Mouse (Mus musculus) brain, embryonic 18.5 days (tissue): ENCODE measurements around the gene Ccdc38.

ENCODE experiments used
- DNase-seq: peaks from one replicate; pipeline ENCODE4 v3.0.0-alpha.2; 2012; ENCODE audit warnings: low read depth, low spot score

Gene Ccdc38

DNA sequence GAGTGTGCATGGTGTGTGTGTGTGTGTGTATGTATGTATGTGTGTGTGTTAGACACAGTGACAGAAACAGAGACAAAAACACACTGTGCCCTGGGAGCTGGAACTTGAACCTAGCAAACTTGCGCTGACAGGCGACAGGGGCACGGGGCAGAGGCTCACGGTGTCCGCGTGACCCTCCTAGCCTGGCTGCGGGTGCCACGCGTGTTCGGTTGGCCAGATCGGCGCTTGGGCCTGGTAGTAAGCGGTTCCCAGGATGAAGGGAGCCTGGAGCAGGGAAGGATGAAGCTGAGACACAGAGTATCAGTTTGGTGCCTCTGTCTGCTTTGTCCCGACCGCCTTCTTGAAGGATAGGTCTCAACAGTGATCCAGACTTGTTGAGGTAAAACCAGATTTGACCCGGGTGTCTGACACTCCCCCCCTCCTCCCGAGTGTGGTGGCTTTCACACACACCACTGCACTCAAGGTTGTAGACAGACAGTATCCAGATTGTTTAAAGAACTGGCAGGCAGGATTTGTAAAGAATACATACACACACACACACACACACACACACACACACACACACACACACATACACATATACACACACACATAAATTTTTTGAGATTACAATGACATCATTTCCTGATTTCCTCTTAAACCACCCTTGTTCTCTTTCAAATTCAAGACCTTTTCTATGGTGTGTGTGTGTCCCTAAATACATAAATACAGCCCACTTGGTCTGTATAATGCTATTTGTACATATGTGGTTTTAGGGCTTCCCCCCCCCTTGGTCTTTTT lies at the start of gene Ccdc38:
Ccdc38 (plus strand) TSS at position 202 of the 780 bp plus-strand sequence.
- no peak for DNase-seq

DNA sequence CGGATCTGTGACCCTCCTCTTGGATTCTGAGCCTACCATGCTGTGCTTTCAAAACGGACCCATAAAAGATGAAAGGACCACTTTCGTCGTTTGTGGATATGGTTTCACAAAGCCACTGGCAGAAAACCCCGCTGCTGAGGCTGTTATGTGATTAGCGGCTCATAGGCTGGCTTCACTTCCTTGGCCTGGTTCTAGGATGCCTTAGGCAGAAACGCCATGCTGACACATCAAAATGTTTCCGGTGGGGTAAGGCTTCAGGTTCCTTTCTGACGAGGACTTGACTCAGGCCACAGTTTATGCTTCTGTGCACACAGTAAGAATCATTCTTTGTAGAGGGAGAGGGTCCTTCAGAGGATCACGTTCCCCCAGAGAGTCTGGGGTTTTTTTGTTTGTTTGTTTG lies 39.6 kb upstream of the Ccdc38 start:
- no peak for DNase-seq

DNA sequence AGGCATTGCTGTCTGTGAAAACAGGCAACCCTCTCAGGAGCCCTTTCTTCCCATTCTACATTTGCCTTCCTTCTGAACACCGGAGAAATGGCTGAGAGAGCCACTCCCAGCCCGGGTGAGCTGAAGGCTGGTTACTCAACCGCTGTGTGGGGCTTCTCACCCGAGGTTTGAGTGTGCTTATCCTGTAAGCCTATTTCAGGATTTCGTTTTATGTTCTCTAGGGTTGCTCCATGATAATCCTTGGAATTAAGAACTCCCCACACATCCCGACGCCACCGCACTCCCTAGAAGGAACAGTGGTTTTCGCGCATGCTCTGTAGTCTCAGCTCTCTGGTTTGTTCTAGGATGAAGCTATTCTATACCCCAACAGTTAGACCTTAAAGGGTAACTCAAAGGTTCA lies 39.1 kb upstream of the Ccdc38 start:
- no peak for DNase-seq

DNA sequence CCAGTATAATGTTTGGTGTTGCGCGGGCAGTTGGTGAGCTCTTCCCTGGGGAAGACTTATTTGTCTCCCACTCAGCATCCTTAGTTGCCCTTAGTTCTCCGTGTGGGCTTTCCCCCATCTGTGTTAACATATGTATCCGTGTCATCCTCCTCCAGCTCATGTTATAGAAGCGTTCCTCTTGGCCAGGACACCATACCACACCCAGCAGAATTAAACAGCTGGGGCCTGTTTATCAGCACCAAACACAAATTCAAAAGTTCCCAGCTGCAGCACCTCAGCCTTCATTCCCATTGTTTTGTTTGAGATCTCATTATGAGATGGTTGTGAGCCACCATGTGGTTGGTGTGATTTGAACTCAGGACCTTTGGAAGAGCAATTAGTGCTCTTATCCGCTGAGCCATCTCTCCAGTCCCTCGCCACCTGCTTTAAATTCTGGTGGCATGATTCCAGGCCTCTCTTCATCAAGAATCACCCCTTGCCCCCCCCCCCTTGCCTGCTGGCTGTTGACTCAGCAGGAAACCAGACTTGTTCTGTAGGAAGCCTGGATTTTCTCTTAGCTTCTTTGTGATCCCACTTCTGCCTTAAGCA lies 32.0 kb upstream of the Ccdc38 start:
- no peak for DNase-seq

DNA sequence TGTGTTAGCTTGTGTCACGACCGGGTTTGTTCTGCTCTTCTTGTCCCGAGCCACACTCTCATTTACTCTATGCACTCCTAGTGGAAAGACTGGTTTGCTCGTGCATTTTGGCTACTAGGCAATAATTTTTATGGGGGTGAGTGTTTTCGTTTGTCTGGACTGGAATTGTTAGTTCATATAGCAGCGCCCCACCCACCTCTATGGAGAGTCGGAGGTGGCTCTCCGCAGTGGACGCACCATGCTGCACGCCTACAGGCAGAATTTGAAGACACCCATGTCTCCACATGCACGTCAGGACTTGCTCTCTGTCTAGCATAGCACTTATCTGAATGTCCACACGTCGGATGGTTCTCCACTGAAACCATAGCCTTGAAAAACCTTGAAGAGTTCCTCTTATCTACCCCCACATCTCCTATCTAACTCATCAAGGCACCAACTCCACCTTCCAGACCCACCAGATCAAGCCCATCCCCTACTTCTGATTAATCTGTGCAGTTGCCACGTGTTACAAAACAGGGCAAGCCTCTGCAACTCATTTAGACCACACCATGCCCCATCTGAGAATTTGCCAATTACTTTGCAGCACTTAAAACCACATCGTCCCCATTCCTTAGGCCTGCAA lies 30.8 kb upstream of the Ccdc38 start:
- DNase-seq: no peak

DNA sequence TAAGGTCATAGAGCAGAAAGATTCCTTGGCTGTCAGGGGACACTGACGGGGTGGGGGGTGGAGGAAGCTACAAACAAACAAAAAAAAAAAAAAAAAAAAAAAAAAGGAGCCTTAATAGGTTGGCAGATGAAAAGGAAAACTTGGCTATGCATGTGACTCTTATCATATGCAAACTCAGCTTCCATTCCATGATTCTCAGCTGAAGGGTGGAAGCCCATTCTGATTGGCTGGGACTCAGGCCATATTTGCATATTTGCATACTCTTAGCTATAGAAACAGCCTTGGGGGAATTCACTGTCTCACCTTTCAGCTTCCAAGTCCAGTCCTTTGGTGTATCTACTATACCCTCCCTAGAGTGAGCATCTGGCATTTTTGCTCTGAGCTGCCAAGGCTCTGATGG lies 25.0 kb upstream of the Ccdc38 start:
- DNase-seq: no peak

DNA sequence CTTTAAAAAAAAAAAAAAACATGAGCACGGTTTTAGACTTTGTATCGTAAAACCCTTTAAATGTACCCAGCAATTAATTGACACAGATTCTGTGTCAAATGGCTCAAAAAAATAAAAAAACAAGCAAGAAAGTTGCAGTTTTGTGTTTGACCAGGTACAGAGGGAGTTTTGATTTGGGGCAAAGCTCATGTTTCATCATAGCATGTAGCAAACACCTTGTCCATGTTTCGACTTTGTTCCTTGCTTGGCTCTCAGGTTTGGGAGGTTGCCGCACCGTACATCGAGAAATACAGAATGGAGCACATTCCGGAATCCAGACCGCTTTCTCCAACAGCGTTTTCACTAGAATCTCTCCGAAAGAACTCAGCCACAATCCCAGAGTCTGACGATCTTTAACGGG lies 24.5 kb upstream of the Ccdc38 start:
- no peak for DNase-seq

DNA sequence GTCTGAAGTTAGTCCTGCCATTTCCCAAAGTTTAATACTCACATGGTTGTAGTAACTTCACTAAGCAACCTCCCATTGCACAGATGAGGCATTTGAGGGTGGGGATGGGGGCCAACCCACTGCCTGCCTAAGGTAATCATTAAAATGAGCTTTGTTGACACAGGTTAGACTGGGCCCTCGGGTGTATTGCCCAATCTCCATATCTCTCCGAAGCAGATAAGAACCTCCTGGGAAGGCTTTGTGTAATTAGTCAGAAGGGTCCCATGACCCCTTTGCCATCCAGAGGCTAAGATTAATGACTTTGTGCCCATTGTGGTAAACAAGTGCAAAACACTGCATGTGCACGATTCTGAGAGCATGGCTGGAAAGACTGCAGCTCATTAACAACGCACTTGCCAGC lies 22.7 kb upstream of the Ccdc38 start:
- DNase-seq: no peak

DNA sequence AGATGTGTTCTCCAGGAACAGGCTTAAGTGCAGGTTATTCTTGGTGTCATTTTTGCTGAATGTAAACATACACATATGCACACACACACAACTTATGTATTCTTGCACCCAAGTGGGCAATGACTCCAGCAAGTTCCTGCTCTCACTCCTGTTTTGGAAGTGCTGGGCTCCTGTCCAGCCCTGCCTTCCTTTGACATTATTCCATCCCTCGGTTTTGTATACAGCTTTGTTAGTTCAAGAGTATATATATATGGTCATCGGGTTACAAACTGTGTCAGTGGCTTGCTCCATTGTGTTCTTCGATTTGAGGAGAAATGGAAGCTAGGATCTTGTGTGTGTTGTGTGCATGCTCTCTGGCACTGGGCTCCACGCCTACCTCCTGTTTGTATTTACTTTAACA lies 22.2 kb upstream of the Ccdc38 start:
- DNase-seq: no peak

DNA sequence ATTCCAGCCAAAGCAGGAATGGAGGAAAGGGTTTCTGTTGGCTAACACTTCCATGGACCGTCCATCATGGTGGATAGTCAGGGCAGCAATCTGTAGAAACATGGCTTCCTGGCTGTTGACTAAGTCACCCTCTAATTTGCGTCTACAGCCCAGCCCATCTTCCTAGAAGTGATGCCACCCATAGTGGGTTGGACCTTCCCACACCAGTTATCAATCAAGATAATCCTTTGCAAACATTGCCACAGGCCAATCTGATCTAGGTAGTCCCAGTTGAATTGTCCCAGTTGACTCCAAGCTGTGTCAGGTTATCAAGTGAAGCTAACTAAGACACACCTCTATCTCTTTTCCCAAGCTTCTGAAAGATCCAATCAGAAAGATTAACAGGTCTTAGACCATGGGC lies 21.8 kb upstream of the Ccdc38 start:
- no peak for DNase-seq

DNA sequence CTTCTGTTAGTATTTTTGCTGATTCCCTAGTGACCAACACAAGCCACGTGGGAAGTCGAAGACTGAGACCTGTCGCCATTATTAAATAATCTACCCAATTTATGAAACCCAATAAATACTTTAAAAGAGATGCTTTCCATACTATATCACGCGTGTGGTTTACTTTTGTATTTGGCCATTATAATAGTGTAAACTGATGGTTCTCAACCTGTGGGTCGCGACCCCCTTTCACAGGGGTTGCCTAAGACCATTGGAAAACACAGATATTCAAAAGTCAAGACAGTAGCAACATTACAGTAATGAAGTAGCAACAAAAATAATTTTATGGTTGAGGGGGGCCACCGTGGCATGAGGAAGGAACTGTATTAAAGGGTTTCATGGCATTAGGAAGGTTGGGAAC lies 21.3 kb upstream of the Ccdc38 start:
- no peak for DNase-seq

DNA sequence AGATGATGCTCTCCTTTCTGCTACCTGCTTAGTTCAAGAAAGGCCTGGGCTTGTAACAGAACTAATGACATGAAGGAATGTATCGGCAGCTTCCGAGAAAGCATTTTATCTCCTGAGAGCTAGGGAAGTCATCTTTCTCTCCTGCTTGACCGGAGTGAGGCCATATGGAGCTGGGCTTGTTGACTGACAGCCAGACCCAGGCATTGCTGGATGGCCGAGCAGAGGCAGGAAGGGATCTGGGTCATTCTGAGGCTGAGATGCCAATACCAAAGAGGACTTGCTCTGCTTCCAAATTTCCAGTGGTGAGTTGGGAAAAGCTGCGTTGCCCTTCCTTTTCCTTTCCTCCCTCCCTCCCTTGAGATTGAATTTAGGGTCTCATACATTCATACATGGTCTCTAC lies 20.7 kb upstream of the Ccdc38 start:
- DNase-seq: no peak

DNA sequence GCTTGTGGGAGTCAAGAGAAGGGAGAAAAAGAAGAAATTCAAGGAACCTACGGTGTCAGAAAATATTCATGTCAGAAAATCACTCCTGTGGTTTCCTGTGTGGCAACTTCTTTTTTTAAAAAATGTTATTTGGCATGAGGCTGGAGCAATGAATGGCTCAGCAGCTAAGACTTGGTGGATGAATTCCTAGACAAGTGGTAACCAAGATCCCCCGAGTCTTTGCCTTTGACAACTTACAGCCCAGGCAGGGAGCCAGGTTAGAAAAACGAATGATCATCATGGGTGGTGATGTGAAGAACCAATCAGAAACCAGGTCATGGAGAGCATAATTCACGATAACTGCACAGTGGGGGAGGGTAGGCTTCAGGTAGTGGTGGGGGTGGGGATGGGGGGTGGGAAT lies 19.4 kb upstream of the Ccdc38 start:
- no peak for DNase-seq

DNA sequence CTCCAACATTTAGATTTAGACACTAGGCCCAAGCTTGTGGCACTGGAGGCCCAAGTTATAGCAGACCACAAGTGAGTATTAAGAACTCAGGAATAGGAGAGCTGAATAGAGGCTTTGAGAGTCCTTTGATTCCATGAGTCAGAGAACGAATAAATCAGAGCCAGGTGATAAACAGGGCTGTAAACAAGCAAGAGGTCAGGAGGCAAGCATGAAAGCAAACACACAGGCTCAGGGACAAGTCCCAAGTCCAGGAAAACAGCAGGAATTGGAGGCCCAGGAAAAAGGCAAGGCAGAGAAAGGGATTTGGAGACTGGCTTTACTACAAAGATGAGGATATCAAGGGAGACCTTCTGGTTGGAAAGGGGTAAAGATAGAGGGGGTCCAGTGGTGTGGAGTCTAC lies 15.1 kb upstream of the Ccdc38 start:
- DNase-seq: no peak

DNA sequence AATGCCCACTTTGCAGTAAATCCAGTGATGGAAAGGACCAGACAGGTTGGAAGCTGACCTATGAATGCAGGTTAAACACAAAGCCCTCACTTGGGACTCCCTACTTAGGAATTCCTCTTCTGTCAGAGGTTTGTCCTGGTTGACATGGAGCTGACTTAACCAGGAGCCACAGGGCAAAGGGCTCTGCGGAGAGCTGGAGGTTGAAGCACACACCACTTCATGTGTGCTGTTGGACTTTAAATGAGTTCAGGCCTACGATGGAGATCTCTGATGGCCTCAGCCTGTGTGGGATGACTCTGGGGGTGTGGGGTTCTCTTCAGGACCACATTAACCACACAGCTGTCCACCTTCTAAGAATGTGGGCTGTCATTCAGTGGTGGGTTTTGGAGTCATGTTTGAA lies 2.1 kb upstream of the Ccdc38 start:
- DNase-seq: no peak

DNA sequence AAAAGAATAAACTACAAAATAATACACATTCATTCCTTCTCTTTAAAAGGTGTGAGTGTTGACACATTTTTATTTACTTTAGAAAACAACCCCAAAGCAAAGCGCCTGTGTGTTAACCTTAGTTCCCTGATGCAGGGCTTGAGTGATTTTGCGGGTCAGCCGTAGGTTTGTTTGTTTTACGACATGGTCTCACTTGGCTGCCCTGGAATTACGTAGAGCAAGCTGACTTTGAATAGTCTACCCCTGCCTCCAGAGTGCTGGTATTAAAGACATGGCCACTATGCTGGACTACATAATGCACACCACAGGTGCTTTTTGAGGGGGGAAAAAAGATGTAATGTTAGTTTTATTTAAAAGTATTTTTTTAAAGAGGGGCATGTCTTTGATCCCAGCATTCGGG lies 1.6 kb upstream of the Ccdc38 start:
- DNase-seq: no peak

DNA sequence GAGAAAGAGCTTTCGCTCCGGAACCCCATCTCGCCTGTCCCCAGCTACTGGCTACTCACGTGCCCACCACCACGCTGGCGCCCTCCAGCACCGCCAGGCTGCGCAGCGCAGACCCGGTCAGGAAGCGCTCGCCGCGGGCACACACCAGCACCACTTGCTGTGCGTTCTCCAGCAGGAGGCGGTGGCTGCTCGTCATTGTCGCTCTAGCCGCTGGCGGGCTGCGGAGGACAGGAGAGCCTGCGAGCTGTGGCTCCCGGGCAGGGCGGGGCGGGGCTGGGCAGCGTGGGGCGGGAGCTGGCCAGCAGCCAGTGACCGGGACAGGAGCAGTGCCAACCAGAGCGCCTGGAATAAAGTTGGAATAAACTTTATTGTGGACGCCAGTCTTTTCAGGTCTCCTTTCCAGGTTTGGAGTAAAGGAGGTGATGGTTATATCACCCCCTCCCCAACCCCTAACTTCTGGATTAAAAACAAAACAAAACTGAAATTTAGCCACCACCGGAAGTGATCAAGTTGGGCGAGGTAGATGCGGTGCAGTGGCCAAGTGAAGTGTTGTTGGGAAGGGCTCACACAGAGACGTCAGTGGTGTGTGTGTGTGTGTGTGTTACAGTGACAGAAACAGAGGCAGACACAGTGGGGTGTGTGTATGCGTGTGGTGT lies 529 bp upstream of the Ccdc38 start, which contains the start of gene Amdhd1:
Amdhd1 (minus strand) TSS at position 259 of the 656 bp plus-strand sequence.
- no peak for DNase-seq

DNA sequence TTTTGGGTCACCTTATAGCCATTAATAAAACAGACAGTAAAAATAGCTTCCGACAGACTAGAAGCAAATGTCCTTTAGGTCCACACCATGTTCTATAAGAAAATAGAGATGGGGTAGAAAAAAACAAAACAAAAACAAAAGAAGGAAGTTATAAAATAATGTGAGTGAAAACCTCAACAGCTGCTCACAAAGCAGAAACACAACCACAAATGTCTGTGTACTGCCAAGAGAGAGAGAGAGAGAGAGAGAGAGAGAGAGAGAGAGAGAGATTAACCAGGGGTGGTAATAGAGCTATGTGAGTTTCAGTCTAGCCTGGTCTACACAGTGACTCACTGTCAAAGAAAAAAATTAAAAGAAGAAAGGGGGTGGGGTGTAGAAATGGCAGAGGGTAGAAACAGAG lies 1.2 kb downstream of the Ccdc38 start:
- DNase-seq: no peak

DNA sequence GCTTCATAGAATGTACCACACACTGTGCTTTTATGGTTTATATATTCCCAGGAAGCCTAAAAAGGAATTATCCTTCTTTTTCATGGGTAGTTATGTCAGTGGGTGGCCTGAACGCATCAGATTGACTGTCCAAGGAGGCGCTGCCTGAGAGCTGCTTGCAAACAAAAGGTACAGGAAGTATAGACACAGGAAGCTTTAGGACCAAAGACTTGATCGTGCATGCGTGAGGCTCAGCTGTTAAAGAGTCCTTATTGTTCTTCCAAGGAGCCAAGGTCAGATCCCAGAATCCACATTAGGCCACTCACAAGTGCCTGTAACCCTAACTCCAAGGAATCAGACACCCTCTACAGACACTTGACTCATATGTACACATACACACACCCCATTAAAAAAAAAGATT lies 1.9 kb downstream of the Ccdc38 start:
- no peak for DNase-seq

DNA sequence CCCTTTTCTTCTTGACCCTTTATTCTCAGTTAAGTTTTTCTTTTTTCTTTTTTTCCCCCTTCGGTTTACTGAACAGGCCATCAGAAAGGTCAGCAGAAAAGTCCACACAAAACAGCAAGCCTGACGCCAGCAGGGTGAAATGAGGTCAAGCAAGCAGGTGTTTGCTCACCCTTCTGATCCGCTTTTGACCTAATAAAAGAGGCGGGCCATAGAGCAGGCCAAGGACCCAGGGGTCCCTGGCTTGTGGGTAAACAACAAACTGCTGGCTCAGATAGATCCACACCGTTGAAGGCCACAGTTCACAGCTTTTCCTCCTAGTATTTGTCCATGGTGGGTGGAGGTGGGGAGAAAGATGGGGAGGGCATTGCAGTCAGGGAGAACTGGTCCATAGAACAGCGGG lies 2.7 kb downstream of the Ccdc38 start:
- DNase-seq: no peak

DNA sequence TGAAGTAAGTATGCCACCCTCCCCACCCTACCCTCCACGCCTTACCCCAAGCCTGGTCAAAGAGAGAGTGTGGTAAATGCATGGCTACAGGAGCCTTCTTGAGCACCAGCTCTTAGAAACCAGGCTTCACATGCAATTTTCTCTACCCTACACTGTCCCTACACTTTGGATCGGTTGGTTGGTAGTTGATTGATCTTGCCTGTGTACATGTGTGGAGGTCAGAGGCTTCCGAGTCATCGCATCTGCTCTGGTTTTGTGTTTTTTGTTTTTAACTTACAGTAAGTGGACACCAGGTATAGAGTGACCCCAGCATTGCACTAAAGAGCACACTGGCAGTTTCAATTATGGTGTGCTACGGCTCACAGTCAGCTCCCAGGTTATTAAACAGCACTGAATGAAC lies 3.7 kb downstream of the Ccdc38 start:
- DNase-seq: no peak

DNA sequence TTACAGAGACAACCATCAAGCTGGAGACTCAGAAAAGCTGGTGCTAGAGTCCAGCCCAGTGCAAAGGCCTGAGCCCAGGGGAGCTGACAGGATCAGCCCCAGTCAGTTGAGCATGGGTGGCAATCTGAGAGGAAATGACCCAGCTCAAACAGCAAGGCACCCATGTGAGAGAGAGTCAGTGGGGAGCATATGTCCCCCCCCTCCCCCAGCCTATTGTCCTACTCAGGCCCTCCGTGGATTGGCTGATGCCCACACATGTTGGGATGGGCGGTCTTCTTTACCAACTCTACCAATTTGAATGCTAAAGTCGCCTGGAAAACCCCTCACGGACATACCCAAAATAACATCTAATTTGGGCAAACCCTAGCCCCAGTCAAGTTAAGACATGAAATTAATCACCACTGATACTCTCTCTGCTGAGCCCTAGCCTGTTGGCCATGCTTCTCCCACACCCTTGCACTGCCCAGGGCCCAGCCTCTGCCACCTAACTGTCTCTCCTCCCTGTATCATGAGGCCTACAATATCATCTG lies 7.4 kb downstream of the Ccdc38 start:
- DNase-seq: no peak
